Mouse (Mus musculus): Measurements from ENCODE around the gene Tbc1d4. TPM values are rescaled to one million over a fixed set of nuclear protein-coding genes. Genes with fewer than 3 reads are reported as not detected.
"Not testable (repeated sequence)": the region's sequence is repeated elsewhere in the genome, so short reads cannot be mapped to it uniquely, and the experiment has no call there.

The Tbc1d4 gene
- polyA plus RNA-seq, 1 experiment, result 1.6 TPM

DNA sequence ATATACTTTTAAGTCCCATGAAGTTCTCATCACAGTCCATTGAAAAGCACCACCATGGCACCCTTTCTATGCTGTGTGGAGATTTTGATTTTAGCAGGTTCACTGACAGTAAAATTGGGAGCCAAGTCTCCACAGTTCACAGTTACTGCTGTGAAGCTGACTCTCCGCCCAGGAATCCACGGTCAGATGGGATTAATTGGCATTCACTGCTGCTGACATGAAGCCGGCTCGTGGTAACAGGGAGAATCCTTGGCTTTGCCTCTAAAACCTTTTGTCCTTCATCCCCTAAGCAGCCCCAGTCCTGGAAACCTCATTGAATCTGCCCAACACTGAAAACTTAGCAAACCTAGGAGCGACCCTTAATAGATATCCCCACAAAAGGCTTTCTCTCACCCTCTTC is 17.9 kb downstream of the Tbc1d4 start:
- H3K9ac ChIP-seq (ENCODE audit: low read depth, poor library complexity, severe bottlenecking), result no peak overlapping the region
- no peaks in the 10 kb centered on the region for H3K27me3 ChIP-seq (ENCODE audit: control insufficient read depth, insufficient read depth, low read length, poor library complexity, severe bottlenecking)

DNA sequence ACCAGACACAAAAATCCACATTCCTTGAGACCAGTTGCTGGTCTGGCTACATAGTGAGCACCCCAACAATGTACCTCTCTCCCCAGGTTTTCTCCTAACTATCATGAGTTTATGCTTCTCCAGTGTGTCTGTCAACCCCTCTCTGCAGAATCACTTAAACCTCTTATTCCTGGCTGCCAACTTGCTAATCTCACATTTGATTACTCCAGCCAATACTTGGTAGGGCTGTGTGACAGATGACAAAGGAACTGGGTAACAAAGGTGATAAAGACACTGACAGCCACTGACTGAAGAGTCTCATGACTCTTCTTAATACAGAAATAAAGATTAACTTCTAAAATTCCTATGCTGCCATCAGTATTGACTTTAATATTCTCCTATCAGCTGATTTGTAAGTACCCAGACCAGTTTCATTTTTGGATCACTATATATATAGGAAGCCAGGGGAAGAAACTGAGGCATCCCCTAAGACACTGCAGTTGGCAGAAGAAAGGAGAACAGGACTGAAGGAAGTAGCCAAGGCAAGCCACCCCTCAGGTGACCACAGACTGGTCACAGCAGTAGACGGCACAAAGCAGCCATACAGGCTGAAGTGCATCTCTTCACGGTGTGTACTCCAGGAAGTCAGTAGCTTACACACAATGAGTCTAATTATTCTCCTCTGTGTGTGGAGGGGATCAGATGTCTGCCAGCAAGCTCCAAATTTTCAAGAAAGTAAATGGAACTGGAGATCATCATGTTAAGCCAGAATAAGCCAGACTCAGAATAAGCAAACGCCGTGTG is 20.6 kb downstream of the Tbc1d4 start:
- H3K4me1 ChIP-seq (ENCODE audit: control insufficient read depth, insufficient read depth, low read length); H3K9ac ChIP-seq (ENCODE audit: low read depth, poor library complexity, severe bottlenecking); H3K27ac ChIP-seq (ENCODE audit: insufficient read depth, low read length); H3K36me3 ChIP-seq (ENCODE audit: control insufficient read depth, insufficient read depth, low read length, poor library complexity, severe bottlenecking); H3K27me3 ChIP-seq (ENCODE audit: control insufficient read depth, insufficient read depth, low read length, poor library complexity, severe bottlenecking); H3K4me3 ChIP-seq (ENCODE audit: low read depth, low read length): not testable (repeated sequence)
- peaks cover 11% of the 10 kb centered on the region for H3K9me3 ChIP-seq (replicated peaks; ENCODE audit: control insufficient read depth, insufficient read depth, low read length, poor library complexity, severe bottlenecking)

More for the DNA sequence above, 17.9 kb downstream of the Tbc1d4 start:
- H3K36me3 ChIP-seq (ENCODE audit: control insufficient read depth, insufficient read depth, low read length, poor library complexity, severe bottlenecking), result no peaks in the 10 kb centered on the region
- no peaks in the 10 kb centered on the region for H3K9me3 ChIP-seq (replicated peaks; ENCODE audit: control insufficient read depth, insufficient read depth, low read length, poor library complexity, severe bottlenecking)
- no peak overlapping the region for H3K4me3 ChIP-seq (ENCODE audit: low read depth, low read length)
- TF ChIP-seq EP300 (IDR thresholded peaks at IDR 0.05; ENCODE audit: insufficient read depth, low read depth, low read length), result no peak
- no peak for TF ChIP-seq POLR2A (IDR thresholded peaks at IDR 0.05; ENCODE audit: insufficient read depth, low read length)
- no peak for TF ChIP-seq CTCF (IDR thresholded peaks at IDR 0.05; ENCODE audit: low read depth, low read length)
- H3K27ac ChIP-seq (ENCODE audit: insufficient read depth, low read length), result no peak overlapping the region
- H3K4me1 ChIP-seq (ENCODE audit: control insufficient read depth, insufficient read depth, low read length), result no peaks in the 10 kb centered on the region

- not testable (repeated sequence) for H3K4me3 ChIP-seq (ENCODE audit: low read depth, low read length); H3K4me1 ChIP-seq (ENCODE audit: control insufficient read depth, insufficient read depth, low read length); H3K27me3 ChIP-seq (ENCODE audit: control insufficient read depth, insufficient read depth, low read length, poor library complexity, severe bottlenecking); H3K27ac ChIP-seq (ENCODE audit: insufficient read depth, low read length); H3K36me3 ChIP-seq (ENCODE audit: control insufficient read depth, insufficient read depth, low read length, poor library complexity, severe bottlenecking); H3K9ac ChIP-seq (ENCODE audit: low read depth, poor library complexity, severe bottlenecking)
- peaks cover 12% of the 10 kb centered on the region for H3K9me3 ChIP-seq (replicated peaks; ENCODE audit: control insufficient read depth, insufficient read depth, low read length, poor library complexity, severe bottlenecking)
These were observed 21.5 kb downstream of the Tbc1d4 start for GRCm38 (mm10) chr14:101587366-101588040.

DNA sequence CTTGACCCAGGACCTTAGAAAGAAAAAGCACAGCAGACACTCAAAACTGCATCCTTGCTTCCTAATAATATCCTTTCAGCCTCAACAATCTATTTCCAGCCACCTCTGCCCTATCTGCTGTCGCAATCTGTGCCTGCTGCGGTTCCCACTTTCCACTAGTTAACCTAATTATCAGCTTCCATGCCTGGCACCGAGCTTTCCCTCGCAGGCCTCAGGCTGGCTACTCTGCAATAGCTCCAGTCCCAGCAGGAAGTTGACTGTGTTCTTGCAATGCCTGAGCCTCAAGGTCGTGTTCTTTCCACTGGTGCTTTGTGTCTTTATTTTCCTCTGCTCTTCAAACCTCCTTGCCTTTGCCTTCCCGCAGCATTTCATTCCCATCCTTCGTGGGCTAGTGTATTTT is 22.9 kb downstream of the Tbc1d4 start:
- Histone ChIP-seq H3K4me3 (ENCODE audit: low read depth, low read length) (no peak overlapping the region), H3K27ac (ENCODE audit: insufficient read depth, low read length) (no peak overlapping the region), H3K9ac (ENCODE audit: low read depth, poor library complexity, severe bottlenecking) (no peak overlapping the region), H3K36me3 (ENCODE audit: control insufficient read depth, insufficient read depth, low read length, poor library complexity, severe bottlenecking) (no peaks in the 10 kb centered on the region), H3K4me1 (ENCODE audit: control insufficient read depth, insufficient read depth, low read length) (no peaks in the 10 kb centered on the region), H3K9me3 (replicated peaks; ENCODE audit: control insufficient read depth, insufficient read depth, low read length, poor library complexity, severe bottlenecking) (peaks cover 17% of the 10 kb centered on the region), H3K27me3 (ENCODE audit: control insufficient read depth, insufficient read depth, low read length, poor library complexity, severe bottlenecking) (no peaks in the 10 kb centered on the region)
- TF ChIP-seq EP300 (IDR thresholded peaks at IDR 0.05; ENCODE audit: insufficient read depth, low read depth, low read length) (no peak), POLR2A (IDR thresholded peaks at IDR 0.05; ENCODE audit: insufficient read depth, low read length) (no peak), CTCF (IDR thresholded peaks at IDR 0.05; ENCODE audit: low read depth, low read length) (no peak)

GRCm38 (mm10) chr14:101575651-101576050 is 33.3 kb downstream of the Tbc1d4 start:
- Histone ChIP-seq H3K9me3 (replicated peaks; ENCODE audit: control insufficient read depth, insufficient read depth, low read length, poor library complexity, severe bottlenecking) (peaks cover 9% of the 10 kb centered on the region; the same call in 1 of the 2 replicates), H3K27me3 (ENCODE audit: control insufficient read depth, insufficient read depth, low read length, poor library complexity, severe bottlenecking) (no peaks in the 10 kb centered on the region), H3K9ac (ENCODE audit: low read depth, poor library complexity, severe bottlenecking) (no peak overlapping the region), H3K4me3 (ENCODE audit: low read depth, low read length) (no peak overlapping the region), H3K4me1 (ENCODE audit: control insufficient read depth, insufficient read depth, low read length) (no peaks in the 10 kb centered on the region), H3K27ac (ENCODE audit: insufficient read depth, low read length) (no peak overlapping the region), H3K36me3 (ENCODE audit: control insufficient read depth, insufficient read depth, low read length, poor library complexity, severe bottlenecking) (no peaks in the 10 kb centered on the region)
- TF ChIP-seq CTCF (IDR thresholded peaks at IDR 0.05; ENCODE audit: low read depth, low read length) (no peak), POLR2A (IDR thresholded peaks at IDR 0.05; ENCODE audit: insufficient read depth, low read length) (no peak), EP300 (IDR thresholded peaks at IDR 0.05; ENCODE audit: insufficient read depth, low read depth, low read length) (no peak)

DNA sequence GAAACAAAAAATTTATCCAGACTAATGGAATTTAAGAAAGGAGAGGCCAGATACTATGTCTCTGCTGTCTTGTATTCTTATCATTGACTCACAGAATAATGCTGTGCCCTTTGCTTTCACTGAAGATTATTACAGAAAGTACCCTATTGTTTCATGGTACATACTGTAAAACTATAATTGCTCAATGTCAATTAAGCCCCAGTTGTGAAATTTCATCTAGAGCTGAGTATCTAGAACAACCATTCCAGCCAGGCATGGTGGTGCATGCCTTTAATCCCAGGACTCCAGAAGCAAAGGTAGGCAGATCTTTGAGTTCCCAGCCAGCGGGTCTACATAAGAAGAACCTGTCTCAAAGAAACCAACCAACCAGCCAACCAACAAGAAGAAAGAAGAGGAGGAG is 34.5 kb downstream of the Tbc1d4 start:
- H3K27ac ChIP-seq (ENCODE audit: insufficient read depth, low read length), result no peak overlapping the region
- H3K4me1 ChIP-seq (ENCODE audit: control insufficient read depth, insufficient read depth, low read length), result no peaks in the 10 kb centered on the region
- TF ChIP-seq POLR2A (IDR thresholded peaks at IDR 0.05; ENCODE audit: insufficient read depth, low read length) (no peak), EP300 (IDR thresholded peaks at IDR 0.05; ENCODE audit: insufficient read depth, low read depth, low read length) (no peak), CTCF (IDR thresholded peaks at IDR 0.05; ENCODE audit: low read depth, low read length) (no peak)
- H3K36me3 ChIP-seq (ENCODE audit: control insufficient read depth, insufficient read depth, low read length, poor library complexity, severe bottlenecking), result no peaks in the 10 kb centered on the region
- H3K9me3 ChIP-seq (replicated peaks; ENCODE audit: control insufficient read depth, insufficient read depth, low read length, poor library complexity, severe bottlenecking), result no peaks in the 10 kb centered on the region
- no peak overlapping the region for H3K4me3 ChIP-seq (ENCODE audit: low read depth, low read length)
- H3K27me3 ChIP-seq (ENCODE audit: control insufficient read depth, insufficient read depth, low read length, poor library complexity, severe bottlenecking), result no peaks in the 10 kb centered on the region
- H3K9ac ChIP-seq (ENCODE audit: low read depth, poor library complexity, severe bottlenecking), result no peak overlapping the region

Measured in ES-Bruce4 (cell line).